Mouse (Mus musculus): Measurements from ENCODE around the gene Spata16. TPM values are rescaled to one million over a fixed set of nuclear protein-coding genes. Genes with fewer than 3 reads are reported as not detected.

The Spata16 gene
- total RNA-seq, 2 experiments from 2014 or later, result not detected

DNA sequence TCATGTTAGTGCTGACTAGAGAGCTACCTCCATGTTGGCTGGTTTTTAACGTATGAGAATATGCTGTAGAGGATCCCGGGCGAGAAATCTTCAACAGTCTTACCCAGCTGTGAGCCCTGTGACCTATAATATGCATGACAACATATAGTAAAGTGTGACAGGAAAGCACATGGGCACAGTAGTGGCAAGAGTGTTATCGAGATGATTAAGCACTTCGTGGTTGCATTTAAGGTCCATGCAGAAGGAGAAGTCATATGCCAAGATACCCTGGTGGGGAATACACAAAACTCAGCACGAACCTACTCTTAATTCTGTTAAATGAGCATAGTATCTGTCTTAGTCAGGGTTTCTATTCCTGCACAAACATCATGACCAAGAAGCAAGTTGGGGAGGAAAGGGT, 115.0 kb downstream of the Spata16 start:
- H3K27ac ChIP-seq, result no peak overlapping the region
- no peak for DNase-seq
- H3K4me3 ChIP-seq, result no peak overlapping the region
- TF ChIP-seq CTCF (IDR thresholded peaks at IDR 0.05), result no peak
- intact Hi-C loops (cut with DNase I), result no loop called here

DNA sequence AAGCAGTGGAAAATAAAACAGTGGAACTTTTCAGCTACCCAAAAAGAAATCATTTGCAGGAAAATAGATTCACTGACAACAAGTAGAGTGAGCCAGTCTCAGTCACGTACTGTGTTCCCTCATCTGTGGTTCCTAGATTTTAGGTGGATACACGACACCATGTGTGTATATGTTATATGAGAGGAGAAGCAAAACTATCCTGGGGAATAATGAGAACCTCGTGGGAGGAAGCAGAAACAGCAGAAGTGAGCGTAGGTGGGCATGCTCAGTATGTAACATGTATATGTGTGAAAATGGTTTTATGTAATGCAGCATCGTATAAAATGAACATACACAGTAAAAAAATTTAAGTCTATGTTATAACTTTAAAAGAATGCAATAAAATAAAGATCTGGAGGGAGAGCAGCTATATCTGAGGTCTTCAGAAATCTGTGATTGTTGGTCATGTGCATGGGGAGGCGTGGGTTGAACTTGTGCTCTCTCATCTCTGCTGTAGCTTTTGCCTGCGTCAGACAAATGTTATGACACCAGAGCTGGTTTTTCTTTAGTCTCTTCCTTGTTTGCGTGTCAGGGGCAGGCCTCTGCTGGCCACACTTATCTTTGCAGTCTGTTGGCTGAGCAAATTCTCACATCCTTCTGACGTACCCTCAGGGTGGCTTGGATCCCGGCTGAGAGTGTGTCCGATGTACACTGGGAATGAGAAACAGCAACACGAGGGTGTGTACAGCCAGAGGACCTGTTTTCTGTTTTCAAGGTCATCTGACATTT, 156.1 kb downstream of the Spata16 start:
- intact Hi-C loops (cut with DNase I), result no loop called here
- H3K27ac ChIP-seq, result no peak overlapping the region
- no peak for TF ChIP-seq CTCF (IDR thresholded peaks at IDR 0.05)
- no peak for DNase-seq
- H3K4me3 ChIP-seq, result no peak overlapping the region

DNA sequence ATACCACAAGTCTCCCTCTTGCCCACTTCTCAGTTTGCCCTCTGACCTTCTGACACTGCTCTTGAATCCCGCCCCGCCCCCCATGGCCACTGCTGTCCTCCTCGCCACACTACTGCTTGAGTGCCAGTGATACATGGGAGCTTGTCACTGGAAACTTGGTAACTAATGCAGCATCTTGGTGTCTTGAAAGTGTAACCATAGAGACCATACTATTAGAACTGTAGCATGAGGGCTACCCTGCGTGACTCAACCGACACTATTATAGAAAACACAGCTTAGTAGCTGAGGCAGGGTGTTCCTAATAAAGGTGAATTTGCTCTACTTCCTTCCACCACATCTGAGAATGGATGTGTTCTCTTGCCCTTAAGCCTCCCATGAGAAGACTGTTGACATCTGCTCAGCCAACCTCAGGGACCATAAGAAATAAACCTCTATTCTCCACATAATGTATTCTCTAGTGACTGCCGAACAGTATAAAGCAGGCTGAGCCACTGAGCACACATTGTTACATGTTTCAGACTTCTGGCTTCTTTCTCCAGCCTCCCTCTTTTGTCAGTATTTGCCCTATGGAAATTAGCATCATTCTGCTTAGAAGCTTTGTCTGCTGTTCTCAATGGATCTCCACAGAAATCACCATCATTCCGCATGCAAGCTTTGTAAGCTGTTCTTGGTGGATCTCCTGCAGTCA, 158.6 kb downstream of the Spata16 start:
- no peak for TF ChIP-seq CTCF (IDR thresholded peaks at IDR 0.05)
- Histone ChIP-seq H3K27ac (no peak overlapping the region), H3K4me3 (no peak overlapping the region)
- intact Hi-C loops (cut with DNase I), result no loop called here
- no peak for DNase-seq

- Histone ChIP-seq H3K27ac (no peak overlapping the region), H3K4me3 (no peak overlapping the region)
- DNase-seq, result no peak
- intact Hi-C loops (cut with DNase I), result no loop called here
- TF ChIP-seq CTCF (IDR thresholded peaks at IDR 0.05), result no peak
Measured at GRCm38 (mm10) chr3:26796954-26797353, 159.5 kb downstream of the Spata16 start.

DNA sequence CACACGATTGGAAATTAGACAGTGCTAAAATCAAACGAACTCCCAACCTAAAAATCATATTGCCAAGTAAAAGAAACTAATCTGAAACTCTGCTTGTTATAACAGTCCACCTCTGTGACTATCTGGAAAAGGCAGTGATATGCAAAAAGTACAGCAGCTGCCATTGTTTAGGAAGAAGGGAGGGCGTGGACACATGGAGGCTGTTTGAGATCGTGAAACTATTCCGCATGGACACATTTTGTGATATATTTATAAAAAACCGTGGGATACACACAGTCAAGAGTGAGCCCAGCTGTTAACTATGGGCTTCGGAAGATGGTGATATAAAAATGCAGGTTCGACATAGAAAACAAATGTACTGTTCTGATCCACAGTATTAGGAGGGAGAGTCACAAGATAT, 176.9 kb downstream of the Spata16 start:
- H3K27ac ChIP-seq, result no peak overlapping the region
- no peak for TF ChIP-seq CTCF (IDR thresholded peaks at IDR 0.05)
- no peak overlapping the region for H3K4me3 ChIP-seq
- no peak for DNase-seq
- intact Hi-C loops (cut with DNase I), result no loop called here

DNA sequence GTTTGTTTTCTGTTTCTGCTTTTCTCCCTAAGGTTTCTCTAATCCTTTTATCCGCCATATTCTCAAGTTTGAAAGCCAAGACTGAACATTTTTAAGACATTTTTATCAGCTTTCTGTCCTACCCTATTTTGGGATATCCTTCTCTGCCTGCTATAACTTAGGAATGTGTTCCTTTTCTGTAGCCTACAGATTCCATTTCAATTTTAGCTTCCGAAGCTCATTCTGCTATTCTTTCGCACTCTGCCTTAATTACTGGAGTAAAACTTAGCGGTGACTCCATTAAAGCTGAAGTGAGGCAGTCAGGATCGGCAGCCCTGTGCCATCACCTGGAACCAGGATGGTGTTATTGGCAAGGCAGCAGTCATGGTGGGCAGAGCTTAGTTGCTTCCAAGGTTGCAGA, 178.3 kb downstream of the Spata16 start:
- no peak for DNase-seq
- TF ChIP-seq CTCF (IDR thresholded peaks at IDR 0.05), result no peak
- H3K27ac ChIP-seq, result no peak overlapping the region
- intact Hi-C loops (cut with DNase I), result no loop called here
- H3K4me3 ChIP-seq, result no peak overlapping the region

DNA sequence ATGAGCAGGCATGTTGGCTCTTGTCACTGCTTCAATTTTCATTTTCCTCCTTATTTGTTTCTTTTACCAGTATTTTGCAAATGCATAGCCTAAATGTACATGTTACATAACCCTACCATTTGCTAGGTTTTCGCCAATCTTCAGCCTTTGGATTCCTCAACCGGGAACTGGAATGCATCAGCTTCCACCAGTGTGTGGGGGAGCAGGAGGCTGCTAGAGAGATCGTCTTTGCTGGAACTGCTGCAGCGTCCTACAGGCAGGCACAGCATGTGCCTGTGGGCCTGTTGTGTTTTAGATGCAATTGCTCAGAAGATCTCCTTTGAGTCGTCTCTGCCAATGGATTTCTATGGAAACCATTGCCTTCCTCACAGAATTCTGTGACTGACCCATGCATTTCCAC, 182.0 kb downstream of the Spata16 start:
- DNase-seq, result no peak
- intact Hi-C loops (cut with DNase I), result no loop called here
- Histone ChIP-seq H3K27ac (no peak overlapping the region), H3K4me3 (no peak overlapping the region)
- TF ChIP-seq CTCF (IDR thresholded peaks at IDR 0.05), result no peak

DNA sequence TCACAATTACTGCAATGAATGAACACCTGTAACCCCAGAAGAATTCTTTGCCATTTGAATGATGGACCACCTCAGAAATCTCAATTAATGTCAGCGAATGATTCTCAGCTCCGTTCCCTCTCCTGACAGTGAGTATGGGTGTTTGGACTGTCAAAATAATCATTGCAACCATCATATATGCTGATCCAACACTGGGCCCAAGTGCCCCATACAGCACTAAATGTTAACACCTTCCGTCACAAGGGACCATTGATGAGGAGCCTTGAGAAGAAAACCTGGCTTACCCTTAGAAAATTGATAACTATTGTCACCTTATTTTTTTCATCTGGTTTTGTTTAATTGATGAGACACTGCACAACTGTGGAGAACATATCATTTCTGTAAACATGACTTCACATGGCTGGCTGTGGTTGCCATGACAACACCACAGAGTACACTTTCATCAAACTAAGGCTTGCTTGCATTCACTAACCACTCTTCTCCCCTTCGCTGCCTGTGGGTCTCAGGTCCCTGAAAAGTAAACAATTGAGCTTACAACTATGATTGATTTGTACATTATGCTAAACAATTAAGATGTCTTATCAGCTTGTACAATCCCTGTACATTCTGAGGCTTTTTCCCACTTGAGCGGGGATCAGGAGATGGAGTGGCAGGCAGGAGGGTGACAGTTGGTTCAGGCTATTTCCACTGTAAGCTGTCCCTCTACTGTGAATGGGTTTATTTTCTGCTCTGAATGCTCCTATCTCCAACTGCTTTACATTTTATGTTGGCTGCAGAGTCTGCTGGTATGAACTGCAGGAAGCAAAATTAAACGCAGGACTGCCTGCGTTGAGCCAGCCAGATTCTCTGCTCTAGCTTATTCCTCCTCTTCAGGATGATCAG, 189.8 kb downstream of the Spata16 start:
- Histone ChIP-seq H3K27ac (no peak overlapping the region), H3K4me3 (no peak overlapping the region)
- intact Hi-C loops (cut with DNase I), result no loop called here
- no peak for TF ChIP-seq CTCF (IDR thresholded peaks at IDR 0.05)
- no peak for DNase-seq

DNA sequence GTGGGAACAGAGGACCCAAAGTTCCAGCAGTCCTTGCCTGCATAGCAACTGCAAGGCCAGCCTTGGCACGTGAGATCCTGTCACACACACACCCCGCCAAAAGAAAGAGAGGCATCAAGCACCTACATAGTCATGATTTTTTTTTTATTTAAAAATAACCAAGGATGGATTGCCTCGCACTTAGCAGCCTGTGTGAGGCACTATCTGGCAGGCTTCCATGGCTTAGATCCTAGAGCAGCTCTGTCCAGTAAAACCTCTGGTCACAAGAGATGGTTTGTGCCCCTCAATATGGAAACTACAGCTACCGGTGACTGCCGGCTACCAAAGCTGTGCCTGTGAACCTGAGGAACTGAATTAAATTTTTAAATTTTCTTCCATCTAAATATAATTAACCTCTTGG, 195.5 kb downstream of the Spata16 start:
- intact Hi-C loops (cut with DNase I), result no loop called here
- DNase-seq, result no peak
- TF ChIP-seq CTCF (IDR thresholded peaks at IDR 0.05), result no peak
- no peak overlapping the region for H3K4me3 ChIP-seq
- no peak overlapping the region for H3K27ac ChIP-seq

DNA sequence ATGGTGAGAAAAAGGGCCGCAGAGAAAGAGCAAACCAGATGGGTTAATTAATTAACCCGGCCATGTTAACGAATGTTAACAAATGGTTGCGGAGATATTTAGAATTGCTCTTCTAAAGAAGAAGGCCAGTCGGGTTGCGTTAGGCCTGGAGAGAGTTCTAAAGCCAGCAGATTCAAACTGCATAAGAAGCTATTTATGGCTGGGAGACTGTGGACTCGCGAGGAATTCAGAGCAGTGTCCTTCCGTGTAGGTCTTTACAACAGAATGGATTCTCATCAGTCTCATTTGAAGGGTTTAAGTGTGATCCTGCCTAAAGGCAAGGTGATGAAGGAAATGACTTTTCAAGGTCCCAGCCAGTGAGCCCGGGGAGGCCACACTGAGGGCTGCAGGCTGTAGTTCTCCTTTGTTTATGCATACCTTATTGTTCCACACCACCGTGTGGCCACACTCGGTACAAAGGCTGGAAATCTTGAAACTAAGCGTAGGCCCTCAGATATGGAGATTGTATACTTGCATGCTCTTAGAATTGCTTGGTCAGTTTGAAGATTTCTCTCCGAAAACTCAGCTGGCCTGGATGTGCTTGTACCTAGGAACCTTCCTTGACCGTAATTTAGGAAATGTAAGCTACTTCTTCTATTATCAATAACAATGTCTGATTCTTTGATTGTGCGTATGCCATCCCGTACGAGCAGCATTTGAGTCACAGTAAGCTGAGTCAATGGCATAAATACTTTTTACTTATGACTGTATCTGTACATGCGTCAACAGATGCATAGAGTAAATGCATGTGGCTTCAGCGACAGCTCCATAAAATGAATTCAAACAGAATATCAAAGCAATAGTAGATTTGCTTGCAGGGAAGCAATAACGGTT, 197.0 kb downstream of the Spata16 start:
- H3K27ac ChIP-seq, result no peak overlapping the region
- no peak overlapping the region for H3K4me3 ChIP-seq
- intact Hi-C loops (cut with DNase I), result no loop called here
- DNase-seq, result no peak
- TF ChIP-seq CTCF (IDR thresholded peaks at IDR 0.05), result no peak

- no peak for DNase-seq
- intact Hi-C loops (cut with DNase I), result no loop called here
- no peak for TF ChIP-seq CTCF (IDR thresholded peaks at IDR 0.05)
- Histone ChIP-seq H3K27ac (no peak overlapping the region), H3K4me3 (no peak overlapping the region)
Measured at GRCm38 (mm10) chr3:26835051-26835755, 197.8 kb downstream of the Spata16 start.
